Mouse (Mus musculus) E14TG2a.4 (cell line): Measurements from ENCODE around the gene Speg.

ENCODE experiments used
- CTCF ChIP-seq: conservative IDR thresholded peaks from 2 replicates; pipeline ENCODE4 v1.5.1; 2014; ENCODE audit warnings: low read length
- NANOG ChIP-seq: IDR thresholded peaks from 2 replicates; pipeline ENCODE4 v1.6.1; 2014; ENCODE audit warnings: borderline replicate concordance, low read length, mixed read lengths
- POU5F1 ChIP-seq: IDR thresholded peaks from 2 replicates; pipeline ENCODE4 v1.6.1; 2014; ENCODE audit warnings: low read length, borderline replicate concordance

DNA sequence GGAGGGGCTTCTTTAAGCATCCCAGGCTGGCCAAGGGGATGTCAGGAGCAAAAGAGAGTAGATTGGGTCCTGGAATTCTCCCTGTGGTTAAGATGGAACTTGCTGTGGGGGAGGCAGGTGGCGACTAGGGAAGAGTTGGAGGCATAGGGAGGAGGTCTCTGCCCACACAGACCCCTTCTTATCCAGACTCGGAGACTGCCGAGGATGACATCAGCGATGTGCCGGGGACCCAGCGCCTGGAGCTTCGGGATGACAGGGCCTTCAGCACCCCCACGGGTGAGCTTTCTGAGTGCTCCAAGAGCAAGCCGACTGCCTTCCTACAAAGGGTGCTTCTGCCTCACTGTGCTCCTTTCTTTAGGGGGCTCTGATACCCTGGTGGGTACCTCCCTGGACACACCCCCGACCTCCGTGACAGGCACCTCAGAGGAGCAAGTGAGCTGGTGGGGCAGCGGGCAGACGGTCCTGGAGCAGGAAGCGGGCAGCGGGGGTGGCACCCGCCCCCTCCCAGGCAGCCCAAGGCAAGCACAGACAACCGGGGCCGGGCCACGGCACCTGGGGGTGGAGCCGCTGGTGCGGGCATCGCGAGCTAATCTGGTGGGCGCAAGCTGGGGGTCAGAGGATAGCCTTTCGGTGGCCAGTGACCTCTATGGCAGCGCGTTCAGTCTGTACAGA lies 9.5 kb downstream of the Speg start:
- no peak for TF ChIP-seq CTCF
- no peak for TF ChIP-seq POU5F1
- no peak for TF ChIP-seq NANOG
